Mouse (Mus musculus) stomach, postnatal 0 days (tissue): ENCODE results near the gene Thsd4. TPM values are rescaled to one million over a fixed set of nuclear protein-coding genes. Genes with fewer than 3 reads are reported as not detected.

ENCODE experiments used
- ATAC-seq: fragments of 200-750 bp; cut with Nextera tagmentation; 2 replicates; pipeline ENCODE4 v1.8.0; 2017; ENCODE audit not compliant: low FRiP score, low TSS enrichment
- DNase-seq: peaks from one replicate; pipeline ENCODE4 v3.0.0-alpha.2; 2016; ENCODE audit warnings: low spot score
- H3K27ac ChIP-seq: fragments of 300-500 bp; sonication (generic); replicated peaks from 2 replicates; pipeline ENCODE4 v1.5.1; 2014; ENCODE audit warnings: mild to moderate bottlenecking, control low read depth
- H3K27me3 ChIP-seq: fragments of 300-500 bp; sonication (generic); 2 replicates; pipeline ENCODE4 v1.6.1; 2014; ENCODE audit warnings: low read length; ENCODE audit not compliant: control insufficient read depth, insufficient read depth
- H3K36me3 ChIP-seq: fragments of 300-500 bp; sonication (generic); 2 replicates; pipeline ENCODE4 v1.6.1; 2014; ENCODE audit warnings: low read length, mixed read lengths; ENCODE audit not compliant: control insufficient read depth, insufficient read depth
- H3K4me1 ChIP-seq: fragments of 300-500 bp; sonication (generic); replicated peaks from 2 replicates; pipeline ENCODE4 v1.6.1; 2014; ENCODE audit warnings: antibody characterized with exemption; ENCODE audit not compliant: control insufficient read depth, insufficient read depth
- H3K4me2 ChIP-seq: fragments of 300-500 bp; sonication (generic); replicated peaks from 2 replicates; pipeline ENCODE4 v1.6.1; 2014; ENCODE audit warnings: low read depth, mild to moderate bottlenecking, control low read depth, moderate library complexity
- H3K4me3 ChIP-seq: fragments of 300-500 bp; sonication (generic); 2 replicates; pipeline ENCODE4 v1.5.1; 2014; ENCODE audit warnings: low read depth, low read length, control low read depth
- H3K9ac ChIP-seq: fragments of 300-500 bp; sonication (generic); 2 replicates; pipeline ENCODE4 v1.6.1; 2014; ENCODE audit warnings: mild to moderate bottlenecking, low read length, control low read depth, mixed read lengths
- H3K9me3 ChIP-seq: fragments of 300-500 bp; sonication (generic); 2 replicates; pipeline ENCODE4 v1.6.1; 2016; ENCODE audit warnings: low read length; ENCODE audit not compliant: control insufficient read depth
- CTCF ChIP-seq: IDR thresholded peaks from 2 replicates; pipeline ENCODE4 v1.5.1; 2016; ENCODE audit warnings: antibody characterized with exemption, low read depth, mild to moderate bottlenecking, moderate library complexity
- EP300 ChIP-seq: optimal IDR thresholded peaks from 2 replicates; pipeline ENCODE3; 2016; ENCODE audit warnings: antibody characterized with exemption
- WGBS: fragments of 180-500 bp; shearing (Covaris S2); extraction: QIAGEN DNeasy Blood & Tissue Kit; methylation state at CpG from one replicate; pipeline ENCODE4 v1.1.7; 2014; 5-methylcytosine and 5-hydroxymethylcytosine counted together
- polyA plus RNA-seq: library from polyadenylated mRNA; unstranded; fragments of >200 nt; fragmentation: Nextera tagmentation; extraction: Ambion mirVana; gene quantifications from 2 replicates; pipeline ENCODE4 v1.2.1, GENCODE M21; 2015

Thsd4 gene
- polyA plus RNA-seq, 1 experiment from 2014 or later, result 10.7 TPM

DNA sequence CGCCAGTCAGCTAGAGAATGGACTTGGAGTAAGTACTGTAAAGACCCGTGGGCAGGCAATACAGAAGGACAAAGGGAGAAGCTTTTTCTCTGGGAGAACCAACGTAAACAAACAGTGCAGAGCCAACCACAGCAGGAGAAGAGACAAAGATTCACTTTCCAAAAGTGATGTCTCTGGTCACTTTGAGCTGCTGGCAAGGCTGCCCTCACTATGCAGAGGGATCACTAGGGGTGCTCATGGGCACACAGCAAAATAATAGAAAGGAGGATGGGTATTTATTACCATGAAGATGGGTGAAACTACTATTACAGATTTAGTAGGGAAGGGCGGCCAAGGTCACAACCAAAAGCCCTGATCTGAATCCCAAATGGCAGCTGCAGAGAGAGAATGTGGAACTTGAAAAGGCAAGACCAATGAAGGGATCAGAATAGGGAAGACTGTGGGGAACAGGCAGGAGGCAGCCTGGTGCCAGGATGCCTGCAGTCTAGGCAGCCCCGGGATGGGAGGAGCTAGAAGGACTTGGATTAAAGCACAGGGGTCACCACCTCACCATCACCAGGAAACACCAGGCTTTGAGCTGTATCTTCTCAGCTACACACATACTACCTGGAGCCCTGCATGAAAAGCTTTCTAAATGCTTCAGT, 450.1 kb downstream of the Thsd4 start:
- H3K27me3 ChIP-seq, result no peaks in the 10 kb centered on the region
- TF ChIP-seq CTCF (no peak), EP300 (no peak)
- no peaks in the 10 kb centered on the region for H3K36me3 ChIP-seq
- no peak overlapping the region for H3K4me2 ChIP-seq
- H3K4me3 ChIP-seq, result no peak overlapping the region
- no peaks in the 10 kb centered on the region for H3K9me3 ChIP-seq
- 55% methylated on average over 5 of the region's 5 CpGs for WGBS
- ATAC-seq (no peak), DNase-seq (no peak)
- H3K27ac ChIP-seq, result no peak overlapping the region
- no peaks in the 10 kb centered on the region for H3K4me1 ChIP-seq
- no peak overlapping the region for H3K9ac ChIP-seq

DNA sequence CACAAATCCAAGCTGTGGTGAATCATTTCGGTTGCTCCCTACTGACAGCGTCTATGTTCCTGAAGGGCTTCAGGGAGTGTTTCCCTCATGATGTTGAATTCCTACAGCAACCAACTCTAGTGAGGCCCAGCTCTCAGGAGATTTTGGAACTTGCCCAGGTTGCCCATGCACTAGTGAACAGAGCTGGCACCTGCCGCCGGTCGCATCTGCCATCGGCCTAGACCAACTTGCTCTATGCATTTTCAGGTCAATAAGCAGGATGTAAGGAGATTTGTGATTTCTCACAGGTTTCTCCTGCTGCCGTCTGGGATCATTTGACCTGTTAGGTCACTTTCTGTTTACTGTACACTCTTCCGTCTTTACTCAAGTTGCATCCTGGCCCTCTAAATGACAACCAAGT, 454.6 kb downstream of the Thsd4 start:
- H3K36me3 ChIP-seq, result no peaks in the 10 kb centered on the region
- DNase-seq (no peak), ATAC-seq (no peak)
- H3K9ac ChIP-seq, result no peak overlapping the region
- H3K4me2 ChIP-seq, result no peak overlapping the region
- 86% methylated on average over 8 of the region's 8 CpGs for WGBS
- no peaks in the 10 kb centered on the region for H3K9me3 ChIP-seq
- H3K27ac ChIP-seq, result no peak overlapping the region
- H3K4me3 ChIP-seq, result no peak overlapping the region
- no peaks in the 10 kb centered on the region for H3K27me3 ChIP-seq
- TF ChIP-seq CTCF (no peak), EP300 (no peak)
- no peaks in the 10 kb centered on the region for H3K4me1 ChIP-seq

DNA sequence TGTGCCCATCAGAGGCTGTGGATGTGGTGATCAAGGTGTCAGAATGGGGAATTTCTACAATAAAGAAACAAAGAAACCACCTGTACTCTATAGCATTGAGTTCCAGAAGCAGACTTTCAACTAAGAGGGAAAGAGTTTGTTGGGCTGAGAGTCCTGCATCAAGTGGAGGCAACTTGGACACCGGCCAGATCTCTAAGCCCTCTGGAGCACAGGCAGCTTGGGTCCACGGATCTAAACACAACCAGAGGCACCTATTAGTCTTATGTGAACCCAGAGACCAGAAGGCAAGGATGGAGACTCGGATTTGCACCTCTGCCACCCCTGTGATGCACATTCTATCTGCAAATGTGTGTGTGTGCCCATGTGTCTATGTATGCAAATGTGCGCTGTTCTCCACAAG, 456.7 kb downstream of the Thsd4 start:
- Histone ChIP-seq H3K9me3 (no peaks in the 10 kb centered on the region), H3K27me3 (no peaks in the 10 kb centered on the region), H3K4me3 (no peak overlapping the region), H3K36me3 (no peaks in the 10 kb centered on the region), H3K4me2 (no peak overlapping the region), H3K27ac (no peak overlapping the region), H3K9ac (no peak overlapping the region), H3K4me1 (no peaks in the 10 kb centered on the region)
- ATAC-seq (no peak), DNase-seq (no peak)
- TF ChIP-seq EP300 (no peak), CTCF (no peak)
- 71% methylated on average over 4 of the region's 4 CpGs for WGBS

DNA sequence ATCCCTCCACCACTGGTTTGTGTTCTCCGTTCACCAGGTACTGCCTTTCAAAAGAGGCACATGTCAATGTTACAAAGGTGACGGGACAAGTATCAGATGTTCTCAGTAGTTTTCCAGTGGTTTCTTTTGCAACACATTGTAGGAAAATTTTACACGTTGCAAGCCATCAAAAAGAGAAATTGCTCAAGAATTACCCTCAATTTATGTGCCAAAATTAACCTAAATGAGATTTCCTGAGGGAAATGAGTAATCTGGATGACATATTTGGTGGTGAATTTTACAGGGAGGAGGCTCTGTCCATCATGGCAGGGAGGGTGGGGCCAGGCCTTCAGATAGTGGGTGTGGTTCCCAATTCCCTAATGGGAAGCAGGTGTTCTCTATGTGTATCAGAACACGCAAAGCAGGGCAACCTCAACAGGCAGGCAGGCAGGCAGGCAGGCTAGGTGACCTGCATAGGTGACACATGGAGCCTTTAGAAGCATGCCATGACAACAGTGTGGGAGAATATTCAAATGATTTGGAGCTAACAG, 458.6 kb downstream of the Thsd4 start:
- Histone ChIP-seq H3K9me3 (no peaks in the 10 kb centered on the region), H3K27me3 (no peaks in the 10 kb centered on the region), H3K4me3 (no peak overlapping the region), H3K36me3 (no peaks in the 10 kb centered on the region), H3K27ac (0 out of 2 replicates have a peak overlapping the region, but pooled peaks have one; percentile 4), H3K4me2 (no peak overlapping the region), H3K4me1 (no peaks in the 10 kb centered on the region), H3K9ac (no peak overlapping the region)
- ATAC-seq, result no peak
- 67% methylated on average over 4 of the region's 4 CpGs for WGBS
- TF ChIP-seq CTCF (no peak), EP300 (no peak)
- no peak for DNase-seq

DNA sequence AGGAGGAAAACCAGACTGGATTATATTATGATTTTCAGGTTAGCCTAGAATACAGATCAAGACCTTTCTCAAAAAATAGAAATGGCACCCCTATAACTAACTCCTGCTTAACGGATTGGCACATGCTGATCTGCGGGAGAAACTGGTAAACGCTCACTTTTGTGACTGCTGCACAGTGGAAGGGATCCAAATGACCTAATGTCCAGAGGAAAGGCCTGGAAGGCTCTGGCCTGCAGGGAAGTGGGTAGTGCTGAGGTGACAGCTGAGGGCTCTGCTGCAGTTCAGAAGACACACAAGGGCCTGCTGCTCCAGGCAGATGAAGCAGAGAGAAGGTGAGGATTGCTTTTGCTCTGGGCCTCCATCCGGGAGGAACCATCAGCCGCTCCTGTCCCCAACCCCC, 465.7 kb downstream of the Thsd4 start:
- H3K9me3 ChIP-seq, result no peaks in the 10 kb centered on the region
- no peak for ATAC-seq
- H3K27me3 ChIP-seq, result no peaks in the 10 kb centered on the region
- no peak for TF ChIP-seq CTCF
- TF ChIP-seq EP300, result no peak
- H3K4me3 ChIP-seq, result no peak overlapping the region
- DNase-seq, result no peak
- H3K4me2 ChIP-seq, result no peak overlapping the region
- H3K9ac ChIP-seq, result no peak overlapping the region
- no peaks in the 10 kb centered on the region for H3K36me3 ChIP-seq
- WGBS, result 75% methylated on average over 5 of the region's 5 CpGs
- H3K4me1 ChIP-seq, result no peaks in the 10 kb centered on the region
- H3K27ac ChIP-seq, result no peak overlapping the region

DNA sequence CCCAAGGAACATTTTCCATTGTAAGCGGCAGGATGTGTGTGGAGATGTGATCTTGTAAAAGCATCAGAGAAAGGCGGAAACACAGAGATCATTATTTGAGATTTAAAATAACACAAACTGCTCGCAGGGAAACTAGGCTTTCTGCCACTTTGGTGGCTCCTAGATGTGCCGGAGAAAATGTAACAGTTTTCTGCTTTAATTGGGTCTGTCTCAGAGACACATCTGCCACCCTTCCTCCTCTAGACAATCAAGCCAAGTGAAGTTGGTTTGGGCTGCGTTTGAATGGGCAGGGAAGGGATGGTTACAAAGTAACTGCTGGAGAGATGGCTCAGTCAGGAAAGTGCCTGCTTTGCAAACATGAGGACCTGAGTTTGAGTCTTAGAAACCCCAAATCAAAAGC, 466.9 kb downstream of the Thsd4 start:
- DNase-seq, result no peak
- H3K27ac ChIP-seq, result no peak overlapping the region

More for the DNA sequence above, 466.9 kb downstream of the Thsd4 start:
- no peak for ATAC-seq
- 49% methylated on average over 5 of the region's 5 CpGs for WGBS
- Histone ChIP-seq H3K27me3 (no peaks in the 10 kb centered on the region), H3K4me2 (no peak overlapping the region), H3K36me3 (no peaks in the 10 kb centered on the region), H3K9me3 (no peaks in the 10 kb centered on the region), H3K4me1 (no peaks in the 10 kb centered on the region), H3K4me3 (no peak overlapping the region), H3K9ac (no peak overlapping the region)
- no peak for TF ChIP-seq EP300
- no peak for TF ChIP-seq CTCF
